ENCODE assay signal across 8 mouse cellular contexts in genomic region chr5:110284536-110284935, GRCm38 (mm10). TPM values are rescaled to one million over a fixed set of nuclear protein-coding genes. Genes with fewer than 3 reads are reported as not detected.
DNase-seq lines count a peak whose midpoint lies in the region; ATAC-seq and TF ChIP-seq lines count a peak whose summit lies in the region.

No protein-coding gene starts in this region.

- 0 out of 2 replicates have a peak overlapping the region, but pooled peaks have one; percentile 81 for H3K4me2 ChIP-seq in limb, embryonic 14.5 days (replicated peaks; ENCODE audit: low read depth, low read length, severe bottlenecking)
- H3K4me2 ChIP-seq in myocyte (ENCODE audit: low read depth) = peak overlapping the region; percentile 100

- no peak overlapping the region for H3K4me3 ChIP-seq in limb, embryonic 14.5 days (replicated peaks; ENCODE audit: low read length)
- peak overlapping the region; percentile 32 for H3K4me3 ChIP-seq in myocyte

- DNase-seq in left cerebral cortex, postnatal 14 days (ENCODE audit: low spot score in 2 of 2) = peak; percentile 44
- DNase-seq in left cerebral cortex, adult 9 months (ENCODE audit: low spot score in 2 of 2) = no peak
- DNase-seq in NIH3T3 (ENCODE audit: low read depth) = peak; percentile 50
- peak; percentile 53 to 72 for DNase-seq in heart, postnatal 14 days
- DNase-seq in limb, embryonic 14.5 days (ENCODE audit: low spot score) = peak; percentile 33
- peak; percentile 61 to 79 for DNase-seq in thymus, postnatal 10 days (ENCODE audit: low spot score in 2 of 2)

- WGBS in limb, embryonic 14.5 days = 14% methylated on average over 4 of the region's 4 CpGs

- peaks cover 4% of the 10 kb centered on the region for H3K36me3 ChIP-seq in limb, embryonic 14.5 days (ENCODE audit: control insufficient read depth, insufficient read depth, low read length)
- no peaks in the 10 kb centered on the region for H3K36me3 ChIP-seq in myocyte (ENCODE audit: control insufficient read depth, insufficient read depth)

- peak; percentile 64 for ATAC-seq in common myeloid progenitor, adult 5-6 weeks (replicated peaks; ENCODE audit: low read depth, poor library complexity, severe bottlenecking)
- ATAC-seq in limb, embryonic 14.5 days (ENCODE audit: low FRiP score, low read depth) = no peak

- H3K9me3 ChIP-seq in limb, embryonic 14.5 days (ENCODE audit: control insufficient read depth, low read length) = no peaks in the 10 kb centered on the region

- peaks cover 5% of the 10 kb centered on the region; the same call in 1 of the 2 replicates for H3K4me1 ChIP-seq in limb, embryonic 14.5 days (ENCODE audit: control insufficient read depth, insufficient read depth, low read length)

- H3K79me2 ChIP-seq in myocyte (ENCODE audit: control insufficient read depth, insufficient read depth) = no peaks in the 10 kb centered on the region

- H3ac ChIP-seq in myocyte (ENCODE audit: control insufficient read depth, insufficient read length) = no peak overlapping the region

- H3K9ac ChIP-seq in limb, embryonic 14.5 days (ENCODE audit: low read depth, low read length, severe bottlenecking) = no peak overlapping the region

- intact Hi-C loops in left cerebral cortex, postnatal 14 days (cut with DNase I) = no loop called here
- intact Hi-C loops in heart, postnatal 14 days (cut with DNase I) = no loop called here

- H3K27me3 ChIP-seq in limb, embryonic 14.5 days (ENCODE audit: control insufficient read depth, insufficient read depth, low read length) = peaks cover 17% of the 10 kb centered on the region
- H3K27me3 ChIP-seq in myocyte (ENCODE audit: control insufficient read depth, insufficient read depth, insufficient read length) = no peaks in the 10 kb centered on the region

- H3K27ac ChIP-seq in limb, embryonic 14.5 days (replicated peaks; ENCODE audit: low read depth, low read length) = no peak overlapping the region

- no peak for TF ChIP-seq POLR2A in limb, embryonic 14.5 days (IDR thresholded peaks at IDR 0.05; ENCODE audit: borderline replicate concordance, extremely low read depth, insufficient read depth, insufficient read length)
- no peak for TF ChIP-seq POLR2A in myocyte (IDR thresholded peaks at IDR 0.05; ENCODE audit: insufficient read length, low read depth)

TF ChIP-seq in myocyte, 11 proteins besides CTCF, POLR2A, EP300 and RAD21:
- TF ChIP-seq TCF12 (IDR thresholded peaks at IDR 0.05; ENCODE audit: insufficient read depth, poor library complexity, severe bottlenecking) (no peak), CEBPB (IDR thresholded peaks at IDR 0.05; ENCODE audit: insufficient read depth, poor library complexity, severe bottlenecking) (no peak), POLR2AphosphoS2 (IDR thresholded peaks at IDR 0.05; ENCODE audit: insufficient read length, low read depth) (no peak), MYOG (IDR thresholded peaks at IDR 0.05; ENCODE audit: control insufficient read depth in 1 of 3, insufficient read depth in 1 of 3, insufficient read length in 2 of 3, low read depth in 2 of 3) (no peak), MAX (IDR thresholded peaks at IDR 0.05; ENCODE audit: low read depth) (no peak), USF1 (IDR thresholded peaks at IDR 0.05; ENCODE audit: low read depth) (no peak), E2F4 (IDR thresholded peaks at IDR 0.05; ENCODE audit: insufficient read depth) (no peak), MYOD1 (IDR thresholded peaks at IDR 0.05; ENCODE audit: control insufficient read depth in 1 of 3, insufficient read length in 2 of 3, low read depth in 2 of 3) (no peak), SRF (IDR thresholded peaks at IDR 0.05; ENCODE audit: control insufficient read depth, insufficient read length, low read depth) (no peak), TCF3 (IDR thresholded peaks at IDR 0.05; ENCODE audit: insufficient read length, low read depth) (no peak), REST (IDR thresholded peaks at IDR 0.05; ENCODE audit: insufficient read depth, insufficient read length) (no peak)

RNA-seq across cellular contexts. Expression of gene Pxmp2, which starts 1.4 kb away (rescaled TPM):
- 1 to 10 TPM; 4.7 to 6.2 TPM for total RNA-seq in left cerebral cortex, postnatal 14 days (2021)
- total RNA-seq in common myeloid progenitor, adult 5-6 weeks (2017) = 6.2 and 8.7 TPM in 2 replicates
- total RNA-seq in heart, postnatal 14 days (2021) = 10 to 100 TPM; 49.9 to 60.2 TPM
- polyA plus RNA-seq in limb, embryonic 14.5 days (2012; rRNA removed) = 3.2 and 3.8 TPM in 2 replicates
- 4.7 and 6.4 TPM in 2 replicates for polyA plus RNA-seq in limb, embryonic 14.5 days (2014; fragmentation: Nextera tagmentation; extraction: Ambion mirVana)
- 4.0 TPM for polyA plus RNA-seq in myocyte (2012; fragmentation: generic; extraction: Trizol)

RNA-seq across cellular contexts. Expression of gene Pole, which starts 1.6 kb away (rescaled TPM):
- total RNA-seq in left cerebral cortex, postnatal 14 days (2021) = 1 to 10 TPM; 1.3 to 2.5 TPM
- 61.1 and 69.1 TPM in 2 replicates for total RNA-seq in common myeloid progenitor, adult 5-6 weeks (2017)
- 1 to 10 TPM; 2.4 to 3.9 TPM for total RNA-seq in heart, postnatal 14 days (2021)
- polyA plus RNA-seq in limb, embryonic 14.5 days (2012; rRNA removed) = 34.1 and 36.6 TPM in 2 replicates
- polyA plus RNA-seq in limb, embryonic 14.5 days (2014; fragmentation: Nextera tagmentation; extraction: Ambion mirVana) = 24.3 and 27.3 TPM in 2 replicates
- 5.4 TPM for polyA plus RNA-seq in myocyte (2012; fragmentation: generic; extraction: Trizol)

RNA-seq across cellular contexts. Expression of gene Pgam5, which starts 14.8 kb away (rescaled TPM):
- 10 to 100 TPM; 63.9 to 71.6 TPM for total RNA-seq in left cerebral cortex, postnatal 14 days (2021)
- 32.5 and 36.6 TPM in 2 replicates for total RNA-seq in common myeloid progenitor, adult 5-6 weeks (2017)
- total RNA-seq in heart, postnatal 14 days (2021) = 10 to 100 TPM; 28.9 to 32.3 TPM
- 41.0 and 44.4 TPM in 2 replicates for polyA plus RNA-seq in limb, embryonic 14.5 days (2012; rRNA removed)
- 70.2 and 74.7 TPM in 2 replicates for polyA plus RNA-seq in limb, embryonic 14.5 days (2014; fragmentation: Nextera tagmentation; extraction: Ambion mirVana)
- polyA plus RNA-seq in myocyte (2012; fragmentation: generic; extraction: Trizol) = 35.4 TPM

RNA-seq across cellular contexts. Expression of gene Ankle2, which starts 53.7 kb away (rescaled TPM):
- total RNA-seq in left cerebral cortex, postnatal 14 days (2021) = 10 to 100 TPM; 28.7 to 29.5 TPM
- 55.2 and 75.7 TPM in 2 replicates for total RNA-seq in common myeloid progenitor, adult 5-6 weeks (2017)
- 10 to 100 TPM; 25.8 to 25.9 TPM for total RNA-seq in heart, postnatal 14 days (2021)
- polyA plus RNA-seq in limb, embryonic 14.5 days (2012; rRNA removed) = 17.6 and 20.5 TPM in 2 replicates
- polyA plus RNA-seq in limb, embryonic 14.5 days (2014; fragmentation: Nextera tagmentation; extraction: Ambion mirVana) = 31.8 and 35.3 TPM in 2 replicates
- polyA plus RNA-seq in myocyte (2012; fragmentation: generic; extraction: Trizol) = 12.0 TPM

RNA-seq across cellular contexts. Expression of gene P2rx2, which starts 58.5 kb away (rescaled TPM):
- under 1 TPM; 0.37 to 0.38 TPM for total RNA-seq in left cerebral cortex, postnatal 14 days (2021)
- total RNA-seq in common myeloid progenitor, adult 5-6 weeks (2017) = 0.05 TPM in 1 of 2 replicates, not detected in the other
- total RNA-seq in heart, postnatal 14 days (2021) = not detected
- 3.0 and 3.1 TPM in 2 replicates for polyA plus RNA-seq in limb, embryonic 14.5 days (2012; rRNA removed)
- polyA plus RNA-seq in limb, embryonic 14.5 days (2014; fragmentation: Nextera tagmentation; extraction: Ambion mirVana) = 1.4 and 2.2 TPM in 2 replicates
- polyA plus RNA-seq in myocyte (2012; fragmentation: generic; extraction: Trizol) = 0.04 TPM

Comparison
In these comparisons a context has a peak if more than half of its experiments do, and no peak if none do; other contexts are left out.
1. DNase-seq: peak in left cerebral cortex, postnatal 14 days (2 of 2), NIH3T3 (single experiment), heart, postnatal 14 days (2 of 2), limb, embryonic 14.5 days (single experiment) and thymus, postnatal 10 days (2 of 2); none in left cerebral cortex, adult 9 months (0 of 2).
2. RNA of gene Pole, which starts 1.6 kb away (total RNA-seq): 61.1 to 69.1 TPM in common myeloid progenitor, adult 5-6 weeks; 2.4 to 3.9 TPM in heart, postnatal 14 days and 1.3 to 2.5 TPM in left cerebral cortex, postnatal 14 days; every median in the first group is over 10 times any median in the second.